Mouse (Mus musculus) myocyte (in vitro differentiated cells): ENCODE data around the gene Myo7a. TPM values are rescaled to one million over a fixed set of nuclear protein-coding genes. Genes with fewer than 3 reads are reported as not detected.

Experiments used
- H3K27me3 ChIP-seq: one replicate; pipeline ENCODE4 v1.6.1; 2011; ENCODE audit not compliant: control insufficient read depth, insufficient read depth, insufficient read length
- H3K36me3 ChIP-seq: one replicate; pipeline ENCODE4 v1.6.1; 2011; ENCODE audit not compliant: control insufficient read depth, insufficient read depth
- H3K4me2 ChIP-seq: one replicate; pipeline ENCODE4 v1.6.1; 2011; ENCODE audit warnings: low read depth, control low read depth
- H3K4me3 ChIP-seq: one replicate; pipeline ENCODE4 v1.5.1; 2011; ENCODE audit warnings: mild to moderate bottlenecking, control low read depth, moderate library complexity
- H3K79me2 ChIP-seq: one replicate; pipeline ENCODE4 v1.6.1; 2011; ENCODE audit not compliant: control insufficient read depth, insufficient read depth
- H3ac ChIP-seq: one replicate; pipeline ENCODE4 v1.6.1; 2011; ENCODE audit not compliant: control insufficient read depth, insufficient read length
- CEBPB ChIP-seq: IDR thresholded peaks from 2 replicates; pipeline ENCODE4 v1.6.1; 2011; ENCODE audit warnings: mild to moderate bottlenecking, moderate library complexity; ENCODE audit not compliant: poor library complexity, insufficient read depth, severe bottlenecking
- E2F4 ChIP-seq: IDR thresholded peaks from one replicate; pipeline ENCODE4 v1.6.1; 2011; ENCODE audit warnings: mild to moderate bottlenecking, control low read depth, moderate library complexity; ENCODE audit not compliant: insufficient read depth
- MAX ChIP-seq: IDR thresholded peaks from one replicate; pipeline ENCODE4 v1.6.1; 2011; ENCODE audit warnings: low read depth, mild to moderate bottlenecking, control low read depth
- MYOD1 ChIP-seq, 3 experiments: IDR thresholded peaks; one replicate each; pipeline ENCODE4 v1.6.1; 2011; ENCODE audit warnings: control low read depth in 2 of 3, low read depth in 2 of 3, mild to moderate bottlenecking in 2 of 3, moderate library complexity in 1 of 3; ENCODE audit not compliant: insufficient read length in 2 of 3, control insufficient read depth in 1 of 3
- MYOG ChIP-seq, 3 experiments: IDR thresholded peaks; one replicate each; pipeline ENCODE4 v1.6.1; 2011; ENCODE audit warnings: control low read depth in 2 of 3, low read depth in 2 of 3, mild to moderate bottlenecking in 2 of 3; ENCODE audit not compliant: insufficient read length in 2 of 3, control insufficient read depth in 1 of 3, insufficient read depth in 1 of 3
- POLR2A ChIP-seq: IDR thresholded peaks from one replicate; pipeline ENCODE4 v1.6.1; 2011; ENCODE audit warnings: low read depth, mild to moderate bottlenecking, control low read depth, moderate library complexity; ENCODE audit not compliant: insufficient read length
- POLR2AphosphoS2 ChIP-seq: IDR thresholded peaks from one replicate; pipeline ENCODE4 v1.6.1; 2011; ENCODE audit warnings: low read depth, control low read depth; ENCODE audit not compliant: insufficient read length
- REST ChIP-seq: IDR thresholded peaks from one replicate; pipeline ENCODE4 v1.6.1; 2011; ENCODE audit warnings: mild to moderate bottlenecking, control low read depth, moderate library complexity; ENCODE audit not compliant: insufficient read depth, insufficient read length
- SRF ChIP-seq: IDR thresholded peaks from one replicate; pipeline ENCODE4 v1.6.1; 2011; ENCODE audit warnings: low read depth; ENCODE audit not compliant: control insufficient read depth, insufficient read length
- TCF12 ChIP-seq: IDR thresholded peaks from one replicate; pipeline ENCODE4 v1.6.1; 2011; ENCODE audit warnings: mild to moderate bottlenecking, control low read depth; ENCODE audit not compliant: poor library complexity, insufficient read depth, severe bottlenecking
- TCF3 ChIP-seq: IDR thresholded peaks from one replicate; pipeline ENCODE4 v1.6.1; 2011; ENCODE audit warnings: low read depth, control low read depth; ENCODE audit not compliant: insufficient read length
- USF1 ChIP-seq: IDR thresholded peaks from one replicate; pipeline ENCODE4 v1.6.1; 2011; ENCODE audit warnings: low read depth, mild to moderate bottlenecking, control low read depth, moderate library complexity
- polyA plus RNA-seq: library from polyadenylated mRNA; unstranded; fragments of >200 nt; fragmentation: generic; extraction: Trizol; gene quantifications from one replicate; pipeline ENCODE4 v1.2.1, GENCODE M21; 2012; ENCODE audit warnings: missing spikeins

Gene Myo7a
- polyA plus RNA-seq, 1 experiment: 0.29 TPM

GRCm38 (mm10) chr7:98121673-98122072, 2.3 kb upstream of the Myo7a start:
- Histone ChIP-seq H3K36me3 (no peaks in the 10 kb centered on the region), H3K4me3 (no peak overlapping the region), H3K79me2 (no peaks in the 10 kb centered on the region), H3K27me3 (peaks cover 14% of the 10 kb centered on the region), H3ac (no peak overlapping the region), H3K4me2 (no peak overlapping the region)
- TF ChIP-seq REST (no peak), POLR2A (no peak)

DNA sequence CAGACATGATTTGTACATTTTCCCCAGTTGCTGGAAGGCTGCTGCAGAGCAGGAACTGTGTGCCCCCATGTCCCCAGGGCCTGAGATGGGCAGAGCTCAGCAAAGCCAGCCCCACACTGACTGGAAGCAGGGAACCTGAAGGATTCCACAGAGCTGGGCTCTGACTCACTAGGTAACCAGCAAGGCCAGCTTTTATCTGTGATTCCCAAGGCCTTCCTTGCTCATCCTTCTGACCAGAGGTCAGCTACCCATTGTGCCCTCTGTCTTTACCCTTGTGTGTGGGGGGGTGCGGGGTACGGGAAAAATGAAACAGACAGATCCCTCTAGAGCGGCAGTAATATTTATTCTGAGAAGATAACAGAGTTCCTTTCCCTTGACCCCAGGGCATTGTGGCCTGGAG, 1.9 kb upstream of the Myo7a start:
- H3ac ChIP-seq: no peak overlapping the region
- H3K4me3 ChIP-seq: no peak overlapping the region
- no peaks in the 10 kb centered on the region for H3K79me2 ChIP-seq
- H3K36me3 ChIP-seq: no peaks in the 10 kb centered on the region
- no peak for TF ChIP-seq CEBPB
- no peak for TF ChIP-seq TCF3
- no peak for TF ChIP-seq E2F4
- TF ChIP-seq POLR2AphosphoS2: no peak
- no peak for TF ChIP-seq POLR2A
- TF ChIP-seq MYOD1 (IDR thresholded peaks at IDR 0.05; ENCODE audit: control insufficient read depth in 1 of 3, insufficient read length in 2 of 3, low read depth in 2 of 3): no peak
- TF ChIP-seq SRF: no peak
- no peak for TF ChIP-seq USF1
- no peak for TF ChIP-seq TCF12
- no peak for TF ChIP-seq MAX
- TF ChIP-seq REST: no peak
- TF ChIP-seq MYOG (IDR thresholded peaks at IDR 0.05; ENCODE audit: control insufficient read depth in 1 of 3, insufficient read depth in 1 of 3, insufficient read length in 2 of 3, low read depth in 2 of 3): no peak
- peaks cover 14% of the 10 kb centered on the region for H3K27me3 ChIP-seq
- H3K4me2 ChIP-seq: no peak overlapping the region

- Histone ChIP-seq H3K79me2 (no peaks in the 10 kb centered on the region), H3K4me3 (no peak overlapping the region), H3K36me3 (no peaks in the 10 kb centered on the region), H3ac (no peak overlapping the region), H3K27me3 (peaks cover 14% of the 10 kb centered on the region), H3K4me2 (no peak overlapping the region)
- TF ChIP-seq TCF12: no peak
- no peak for TF ChIP-seq SRF
- no peak for TF ChIP-seq REST
- no peak for TF ChIP-seq USF1
- no peak for TF ChIP-seq POLR2AphosphoS2
- TF ChIP-seq CEBPB: no peak
- no peak for TF ChIP-seq E2F4
- no peak for TF ChIP-seq TCF3
Observed at GRCm38 (mm10) chr7:98120325-98120724, 1.0 kb upstream of the Myo7a start.

DNA sequence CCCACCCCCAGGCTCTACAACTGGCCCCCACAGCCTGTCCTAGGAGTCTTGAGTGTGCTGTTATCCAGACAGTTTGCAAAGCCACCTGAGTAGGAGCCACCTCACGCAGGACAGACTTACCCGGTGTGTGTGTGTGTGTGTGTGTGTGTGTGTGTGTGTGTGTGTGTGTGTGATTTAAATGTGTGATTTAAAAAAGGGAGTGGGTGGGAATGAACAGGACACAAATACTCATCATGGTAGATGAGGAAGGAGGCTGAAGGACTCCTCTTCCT, 573 bp upstream of the Myo7a start:
- Histone ChIP-seq H3ac (no peak overlapping the region), H3K4me2 (no peak overlapping the region)
- no peak for TF ChIP-seq E2F4

DNA sequence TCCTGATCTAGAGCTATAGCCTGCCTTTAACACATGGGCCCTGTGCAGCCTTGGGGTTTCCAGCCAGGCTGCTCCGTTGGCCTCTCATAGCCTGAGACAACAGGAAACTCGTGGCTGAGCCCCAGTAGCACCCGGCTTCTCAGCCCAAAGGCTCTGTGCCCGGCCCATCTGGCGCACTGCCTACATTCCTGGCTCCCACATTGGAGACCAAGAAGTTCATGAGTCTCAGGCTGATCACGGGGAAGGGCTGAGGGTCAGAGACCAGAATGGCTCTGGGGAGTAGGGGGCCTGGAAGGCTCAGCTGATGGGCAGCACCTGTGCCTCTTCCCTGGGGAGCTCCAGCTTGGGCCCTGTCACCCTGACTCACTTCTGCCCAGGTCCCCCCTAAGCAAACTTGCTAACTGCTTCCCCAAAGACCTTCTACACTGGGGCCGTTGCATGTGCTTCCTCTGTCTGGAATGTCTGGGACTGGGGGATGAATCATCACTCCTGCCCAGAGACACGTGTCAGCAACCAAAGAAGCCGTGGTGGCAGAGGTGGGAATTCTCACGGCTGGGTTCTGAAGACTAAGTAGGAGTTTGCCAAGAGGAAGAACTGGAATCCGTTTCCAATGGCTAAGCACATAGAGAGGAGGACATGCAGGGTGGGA, 2.2 kb downstream of the Myo7a start:
- Histone ChIP-seq H3K4me2 (peak overlapping the region; percentile 21), H3K79me2 (no peaks in the 10 kb centered on the region), H3K4me3 (no peak overlapping the region), H3ac (no peak overlapping the region), H3K27me3 (peaks cover 16% of the 10 kb centered on the region), H3K36me3 (no peaks in the 10 kb centered on the region)
- TF ChIP-seq TCF12: no peak
- no peak for TF ChIP-seq CEBPB
- TF ChIP-seq MAX: no peak
- no peak for TF ChIP-seq POLR2A
- TF ChIP-seq TCF3: no peak
- TF ChIP-seq USF1: no peak
- no peak for TF ChIP-seq E2F4
- TF ChIP-seq POLR2AphosphoS2: no peak
- no peak for TF ChIP-seq MYOD1 (IDR thresholded peaks at IDR 0.05; ENCODE audit: control insufficient read depth in 1 of 3, insufficient read length in 2 of 3, low read depth in 2 of 3)
- TF ChIP-seq SRF: no peak
- no peak for TF ChIP-seq REST
- TF ChIP-seq MYOG (IDR thresholded peaks at IDR 0.05; ENCODE audit: control insufficient read depth in 1 of 3, insufficient read depth in 1 of 3, insufficient read length in 2 of 3, low read depth in 2 of 3): no peak

More for the DNA sequence above, 573 bp upstream of the Myo7a start:
- Histone ChIP-seq H3K4me3 (no peak overlapping the region), H3K36me3 (no peaks in the 10 kb centered on the region), H3K79me2 (no peaks in the 10 kb centered on the region), H3K27me3 (peaks cover 14% of the 10 kb centered on the region)
